Mouse (Mus musculus) megakaryocyte-erythroid progenitor cell, adult 5 weeks (primary cell): ENCODE results near the gene Tmem51. TPM values are rescaled to one million over a fixed set of nuclear protein-coding genes. Genes with fewer than 3 reads are reported as not detected.

Experiments used
- polyA plus RNA-seq: library from polyadenylated mRNA; stranded (reverse); fragments of >175 nt; gene quantifications from 2 replicates; pipeline ENCODE4 v1.2.3, GENCODE M21; 2012

Tmem51 gene
- polyA plus RNA-seq, result 1.6 and 2.1 TPM in 2 replicates

GRCm38 (mm10) chr4:142084131-142084899 is at the start of gene Tmem51:
Gene Tmem51 (minus strand): TSS chr4:142084304.

GRCm38 (mm10) chr4:142014659-142015608 is 69.2 kb downstream of the Tmem51 start, which contains the start of gene Fhad1:
Gene Fhad1 (minus strand): TSS chr4:142015082.

Other genes starting within 250 kb of the Tmem51 start
- not detected in 2 replicates for gene Ctrc, start 237.9 kb downstream of the Tmem51 start, polyA plus RNA-seq
- gene Efhd2, start 209.4 kb downstream of the Tmem51 start, polyA plus RNA-seq, result 100 and 107 TPM in 2 replicates
- 0.11 and 0.27 TPM in 2 replicates for gene Fhad1, start 69.2 kb downstream of the Tmem51 start, polyA plus RNA-seq
- gene Kazn, start 155.1 kb upstream of the Tmem51 start, polyA plus RNA-seq, result 1.3 and 3.7 TPM in 2 replicates